Mouse (Mus musculus) urinary bladder, adult 18-20 months (tissue): Measurements from ENCODE around the gene Barhl1.

Experiments used
- DNase-seq, 2 experiments: peaks; one replicate each; pipeline ENCODE4 v3.0.0; 2022; ENCODE audit warnings: low spot score in 2 of 2, mixed read lengths in 2 of 2

Barhl1 gene

DNA sequence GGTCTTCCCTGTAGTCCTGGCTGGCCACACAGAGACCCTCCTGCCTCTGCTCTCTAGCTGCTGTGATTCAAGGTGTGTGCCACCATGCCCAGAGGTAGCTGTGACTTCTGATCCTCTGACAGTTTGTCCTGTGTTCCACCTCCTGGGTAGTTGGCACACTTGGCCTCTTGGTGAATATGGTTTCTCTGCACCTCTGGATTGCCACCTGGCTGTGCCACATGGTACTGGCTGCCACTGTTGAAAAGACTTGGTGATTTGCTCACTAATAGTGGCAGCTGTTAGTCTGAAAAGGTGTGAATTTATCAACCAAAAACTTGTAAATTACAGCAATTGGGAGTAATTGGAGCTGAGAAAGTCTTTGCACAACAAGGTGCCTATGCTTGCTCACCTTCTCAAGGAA, 52.6 kb downstream of the Barhl1 start:
- DNase-seq: no peak

- DNase-seq: no peak
These were observed 55.6 kb downstream of the Barhl1 start for GRCm38 (mm10) chr2:28860678-28861423.

- DNase-seq: no peak
These were observed 57.2 kb downstream of the Barhl1 start for GRCm38 (mm10) chr2:28859303-28859702.
